Mouse (Mus musculus): ENCODE results near the gene Gck. TPM values are rescaled to one million over a fixed set of nuclear protein-coding genes. Genes with fewer than 3 reads are reported as not detected.
"Not testable (repeated sequence)": the region's sequence is repeated elsewhere in the genome, so short reads cannot be mapped to it uniquely, and the experiment has no call there.

The Gck gene
- polyA plus RNA-seq, 1 experiment from 2014 or later = 0.37 TPM

- 44% methylated on average over 8 of the region's 8 CpGs for WGBS (ENCODE audit: insufficient replicate concordance)
- Histone ChIP-seq H3K9me3 (replicated peaks) (no peaks in the 10 kb centered on the region), H3K9ac (peak overlapping the region; percentile 31; the same call in 1 of the 2 replicates), H3K27me3 (replicated peaks) (peaks cover 31% of the 10 kb centered on the region), H3K4me2 (peak overlapping the region; percentile 51), H3K36me3 (no peaks in the 10 kb centered on the region), H3K4me1 (peaks cover 53% of the 10 kb centered on the region), H3K4me3 (no peak overlapping the region), H3K27ac (peak overlapping the region; percentile 80)
- ATAC-seq = no peak
These were observed 57.7 kb downstream of the Gck start for GRCm38 (mm10) chr11:5892151-5892591.

DNA sequence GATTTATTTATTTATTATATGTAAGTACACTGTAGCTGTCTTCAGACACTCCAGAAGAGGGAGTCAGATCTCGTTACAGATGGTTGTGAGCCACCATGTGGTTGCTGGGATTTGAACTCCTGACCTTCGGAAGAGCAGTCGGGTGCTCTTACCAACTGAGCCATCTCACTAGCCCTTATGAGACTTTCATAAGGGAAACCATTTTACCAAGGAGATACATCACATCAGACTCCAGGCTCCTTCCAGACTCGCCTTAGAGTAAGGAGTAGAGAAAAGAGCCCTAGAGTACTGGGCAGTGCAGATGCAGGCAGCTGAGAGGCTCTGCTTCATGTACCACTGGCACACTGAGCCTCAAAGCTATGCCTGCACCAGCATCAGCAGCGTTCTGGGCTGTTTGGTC lies 61.3 kb downstream of the Gck start:
- 55% methylated on average over 5 of the region's 5 CpGs for WGBS (ENCODE audit: insufficient replicate concordance)
- not testable (repeated sequence) for H3K4me2 ChIP-seq; H3K36me3 ChIP-seq; H3K27ac ChIP-seq; H3K9ac ChIP-seq; ATAC-seq; H3K9me3 ChIP-seq (replicated peaks); H3K4me3 ChIP-seq
- Histone ChIP-seq H3K4me1 (peaks cover 31% of the 10 kb centered on the region), H3K27me3 (replicated peaks) (0 out of 2 replicates have a peak, but pooled peaks cover 12% of the 10 kb centered on the region)

GRCm38 (mm10) chr11:5887250-5887649 lies 62.6 kb downstream of the Gck start:
- 68% methylated on average over 5 of the region's 5 CpGs for WGBS (ENCODE audit: insufficient replicate concordance)
- H3K27ac ChIP-seq = no peak overlapping the region
- peaks cover 25% of the 10 kb centered on the region for H3K4me1 ChIP-seq

GRCm38 (mm10) chr11:5886187-5886586 lies 63.7 kb downstream of the Gck start:
- Histone ChIP-seq H3K36me3 (no peaks in the 10 kb centered on the region), H3K4me1 (peaks cover 15% of the 10 kb centered on the region; the same call in 1 of the 2 replicates), H3K9ac (no peak overlapping the region), H3K4me3 (no peak overlapping the region), H3K9me3 (replicated peaks) (no peaks in the 10 kb centered on the region), H3K27me3 (replicated peaks) (0 out of 2 replicates have a peak, but pooled peaks cover 12% of the 10 kb centered on the region), H3K4me2 (no peak overlapping the region), H3K27ac (no peak overlapping the region)
- ATAC-seq = 0 out of 2 replicates have a peak, but pooled peaks have one; percentile 21
- 17% methylated on average over 9 of the region's 9 CpGs for WGBS (ENCODE audit: insufficient replicate concordance)

More at GRCm38 (mm10) chr11:5887250-5887649, 62.6 kb downstream of the Gck start:
- H3K9me3 ChIP-seq (replicated peaks) = no peaks in the 10 kb centered on the region
- H3K4me2 ChIP-seq = no peak overlapping the region
- H3K9ac ChIP-seq = no peak overlapping the region
- no peak overlapping the region for H3K4me3 ChIP-seq
- H3K36me3 ChIP-seq = no peaks in the 10 kb centered on the region
- 0 out of 2 replicates have a peak, but pooled peaks cover 12% of the 10 kb centered on the region for H3K27me3 ChIP-seq (replicated peaks)
- ATAC-seq = no peak

DNA sequence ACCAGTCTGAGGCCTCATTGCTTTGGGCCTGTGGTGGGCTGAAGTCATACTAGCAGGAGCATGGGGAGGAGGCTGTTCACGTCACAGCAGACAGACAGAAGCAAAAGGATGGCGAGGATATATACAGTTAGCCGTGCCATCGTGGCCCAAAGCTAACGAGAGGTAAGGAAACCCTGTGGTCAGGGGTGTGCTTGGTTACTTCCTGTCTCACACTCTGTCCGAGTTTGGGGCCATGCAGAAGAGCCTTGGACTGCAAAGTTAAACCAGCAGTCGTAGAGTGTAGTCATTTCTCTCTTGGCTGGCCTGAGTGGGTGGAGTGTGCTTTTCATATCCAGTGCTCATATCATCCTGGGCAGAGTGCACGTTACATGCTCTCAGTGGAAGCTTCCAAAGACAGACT lies 67.4 kb downstream of the Gck start:
- H3K27ac ChIP-seq = no peak overlapping the region; the same call in 1 of the 2 replicates

GRCm38 (mm10) chr11:5879905-5880304 lies 70.0 kb downstream of the Gck start:
- no peak overlapping the region for H3K4me3 ChIP-seq
- H3K9me3 ChIP-seq (replicated peaks) = no peaks in the 10 kb centered on the region
- H3K4me2 ChIP-seq = no peak overlapping the region
- WGBS (ENCODE audit: insufficient replicate concordance) = 57% methylated on average over 5 of the region's 5 CpGs
- no peak overlapping the region for H3K9ac ChIP-seq
- H3K27ac ChIP-seq = no peak overlapping the region
- H3K4me1 ChIP-seq = peaks cover 41% of the 10 kb centered on the region
- H3K36me3 ChIP-seq = peaks cover 18% of the 10 kb centered on the region
- H3K27me3 ChIP-seq (replicated peaks) = no peaks in the 10 kb centered on the region
- no peak for ATAC-seq

More for the DNA sequence above, 67.4 kb downstream of the Gck start:
- 36% methylated on average over 8 of the region's 8 CpGs for WGBS (ENCODE audit: insufficient replicate concordance)
- ATAC-seq = no peak
- H3K4me3 ChIP-seq = no peak overlapping the region
- H3K4me2 ChIP-seq = no peak overlapping the region
- no peaks in the 10 kb centered on the region for H3K27me3 ChIP-seq (replicated peaks)
- H3K4me1 ChIP-seq = peaks cover 24% of the 10 kb centered on the region
- H3K36me3 ChIP-seq = no peaks in the 10 kb centered on the region
- no peaks in the 10 kb centered on the region for H3K9me3 ChIP-seq (replicated peaks)
- no peak overlapping the region for H3K9ac ChIP-seq

GRCm38 (mm10) chr11:5878661-5879060 lies 71.2 kb downstream of the Gck start:
- H3K27me3 ChIP-seq (replicated peaks) = no peaks in the 10 kb centered on the region
- H3K4me1 ChIP-seq = peaks cover 41% of the 10 kb centered on the region
- peak overlapping the region; percentile 74 for H3K4me3 ChIP-seq
- peak overlapping the region; percentile 72 for H3K9ac ChIP-seq
- no peak for ATAC-seq
- WGBS (ENCODE audit: insufficient replicate concordance) = 53% methylated on average over 8 of the region's 8 CpGs
- peak overlapping the region; percentile 81 for H3K27ac ChIP-seq
- peaks cover 31% of the 10 kb centered on the region for H3K36me3 ChIP-seq
- no peaks in the 10 kb centered on the region for H3K9me3 ChIP-seq (replicated peaks)
- H3K4me2 ChIP-seq = peak overlapping the region; percentile 89

GRCm38 (mm10) chr11:5877921-5878526 lies 71.9 kb downstream of the Gck start, which contains the start of gene Pold2:
Pold2 (minus strand) TSS chr11:5878292.
- Histone ChIP-seq H3K27me3 (replicated peaks) (no peaks in the 10 kb centered on the region), H3K9ac (peak within 1 kb of the TSS; percentile 75), H3K4me3 (peak within 1 kb of the TSS; percentile 74), H3K4me1 (peaks cover 41% of the 10 kb centered on the region), H3K9me3 (replicated peaks) (no peaks in the 10 kb centered on the region), H3K4me2 (peak within 1 kb of the TSS; percentile 89), H3K27ac (peak within 1 kb of the TSS; percentile 81), H3K36me3 (peaks cover 37% of the 10 kb centered on the region)
- peak; percentile 99 for ATAC-seq
- WGBS (ENCODE audit: insufficient replicate concordance) = under 1% methylated on average over 49 of the region's 52 CpGs

- WGBS (ENCODE audit: insufficient replicate concordance) = 4% methylated on average over 5 of the region's 5 CpGs
- peaks cover 43% of the 10 kb centered on the region for H3K36me3 ChIP-seq
- peak overlapping the region; percentile 47 for H3K27ac ChIP-seq
These were observed 72.5 kb downstream of the Gck start for GRCm38 (mm10) chr11:5877421-5877820.

DNA sequence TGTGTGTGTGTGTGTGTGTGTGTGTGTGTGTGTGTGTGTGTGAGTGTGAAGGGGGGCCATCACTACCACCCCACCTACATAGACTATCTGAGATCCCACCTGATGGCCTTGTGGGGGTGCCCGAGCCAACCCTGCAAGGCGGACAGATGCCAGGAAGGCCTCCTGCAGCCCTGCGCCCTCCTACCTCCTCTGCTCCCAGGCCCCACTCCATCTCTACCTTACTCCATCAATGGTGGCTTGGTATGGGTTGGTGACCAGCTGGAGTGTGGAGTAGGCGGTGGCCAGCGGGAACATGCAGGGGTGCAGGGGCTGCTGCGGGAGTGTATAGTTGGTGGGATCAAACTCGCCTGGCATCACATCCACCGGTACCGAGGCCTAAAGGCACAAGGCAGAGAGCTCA lies 76.7 kb downstream of the Gck start:
- no peak for ATAC-seq
- no peaks in the 10 kb centered on the region for H3K27me3 ChIP-seq (replicated peaks)
- 91% methylated on average over 9 of the region's 9 CpGs for WGBS (ENCODE audit: insufficient replicate concordance)
- H3K27ac ChIP-seq = no peak overlapping the region
- no peaks in the 10 kb centered on the region for H3K9me3 ChIP-seq (replicated peaks)
- H3K36me3 ChIP-seq = peaks cover 83% of the 10 kb centered on the region
- no peak overlapping the region for H3K9ac ChIP-seq
- H3K4me1 ChIP-seq = peaks cover 19% of the 10 kb centered on the region
- H3K4me2 ChIP-seq = no peak overlapping the region
- no peak overlapping the region for H3K4me3 ChIP-seq

More at GRCm38 (mm10) chr11:5877421-5877820, 72.5 kb downstream of the Gck start:
- Histone ChIP-seq H3K27me3 (replicated peaks) (no peaks in the 10 kb centered on the region), H3K4me2 (peak overlapping the region; percentile 89), H3K4me3 (peak overlapping the region; percentile 74), H3K9me3 (replicated peaks) (no peaks in the 10 kb centered on the region), H3K9ac (peak overlapping the region; percentile 75), H3K4me1 (peaks cover 36% of the 10 kb centered on the region)
- ATAC-seq = no peak

DNA sequence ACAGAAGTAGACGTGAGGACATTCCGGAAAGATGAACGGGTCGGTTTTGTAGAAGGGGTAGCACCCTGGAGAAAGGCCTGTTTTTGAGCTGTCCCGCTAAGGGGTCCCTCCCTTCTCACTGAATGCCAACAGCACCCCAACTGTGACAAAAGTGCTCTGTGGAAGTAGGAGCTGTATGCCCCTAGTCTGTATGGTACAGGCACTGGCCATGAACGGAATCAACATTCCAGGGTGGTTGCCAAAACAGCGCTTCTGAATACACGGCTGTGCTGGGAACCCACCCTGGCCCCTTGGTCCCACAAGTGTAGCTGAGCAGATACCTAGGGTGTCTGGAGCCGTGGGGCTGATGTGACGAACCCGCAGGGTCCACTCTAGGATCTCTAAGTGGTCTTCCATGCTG lies 77.2 kb downstream of the Gck start:
- 87% methylated on average over 11 of the region's 11 CpGs for WGBS (ENCODE audit: insufficient replicate concordance)

DNA sequence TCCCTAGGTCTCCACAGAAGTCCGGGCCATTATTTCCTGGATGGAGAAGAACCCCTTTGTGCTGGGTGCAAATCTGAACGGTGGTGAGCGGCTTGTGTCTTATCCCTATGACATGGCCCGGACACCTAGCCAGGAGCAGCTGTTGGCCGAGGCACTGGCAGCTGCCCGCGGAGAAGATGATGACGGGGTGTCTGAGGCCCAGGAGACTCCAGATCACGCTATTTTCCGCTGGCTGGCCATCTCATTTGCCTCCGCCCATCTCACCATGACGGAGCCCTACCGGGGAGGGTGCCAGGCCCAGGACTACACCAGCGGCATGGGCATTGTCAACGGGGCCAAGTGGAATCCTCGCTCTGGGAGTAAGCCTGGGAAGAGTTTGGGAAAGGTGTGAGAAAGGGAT lies 79.8 kb downstream of the Gck start:
- peaks cover 78% of the 10 kb centered on the region for H3K36me3 ChIP-seq
- no peak overlapping the region for H3K27ac ChIP-seq
- ATAC-seq = no peak
- no peak overlapping the region for H3K9ac ChIP-seq
- H3K4me3 ChIP-seq = no peak overlapping the region
- H3K9me3 ChIP-seq (replicated peaks) = no peaks in the 10 kb centered on the region
- WGBS (ENCODE audit: insufficient replicate concordance) = 87% methylated on average over 16 of the region's 16 CpGs
- H3K27me3 ChIP-seq (replicated peaks) = no peaks in the 10 kb centered on the region; the same call in 1 of the 2 replicates
- no peak overlapping the region for H3K4me2 ChIP-seq
- no peaks in the 10 kb centered on the region for H3K4me1 ChIP-seq

More for the DNA sequence above, 77.2 kb downstream of the Gck start:
- Histone ChIP-seq H3K4me1 (peaks cover 19% of the 10 kb centered on the region), H3K9ac (no peak overlapping the region), H3K4me2 (no peak overlapping the region), H3K9me3 (replicated peaks) (no peaks in the 10 kb centered on the region), H3K27ac (no peak overlapping the region), H3K4me3 (no peak overlapping the region), H3K27me3 (replicated peaks) (no peaks in the 10 kb centered on the region), H3K36me3 (peaks cover 86% of the 10 kb centered on the region)
- ATAC-seq = no peak

Measured in liver, embryonic 12.5 days (tissue).